Mouse (Mus musculus) megakaryocyte, embryonic 14.5 days (primary cell): Measurements from ENCODE around the gene Hsd17b3.

Source experiments
- FLI1 ChIP-seq: IDR thresholded peaks from 2 replicates; pipeline ENCODE4 v1.6.1; 2012; ENCODE audit warnings: low read length, inconsistent platforms, mixed read lengths
- GATA1 ChIP-seq: IDR thresholded peaks from 3 replicates; pipeline ENCODE4 v1.6.1; 2012; ENCODE audit warnings: mixed read lengths, low read length, inconsistent platforms, borderline replicate concordance

GRCm38 (mm10) chr13:64088057-64088456 is 973 bp downstream of the Hsd17b3 start:
- TF ChIP-seq GATA1 (no peak), FLI1 (no peak)
